Comparison of ENCODE assay signal across 24 mouse cellular contexts in genomic region chr17:45568990-45569389, GRCm38 (mm10). TPM values are rescaled to one million over a fixed set of nuclear protein-coding genes. Genes with fewer than 3 reads are reported as not detected.
DNase-seq lines count a peak whose midpoint lies in the region; ATAC-seq and TF ChIP-seq lines count a peak whose summit lies in the region.
"Had no signal": no experiment of that assay in that cellular context is flagged by ENCODE, and none has a peak within 500 bp of the region (broad histone marks: within the 10 kb centered on the region; RNA-seq: fewer than 3 reads in every experiment).

No protein-coding gene starts in this region.

- peaks cover 62% of the 10 kb centered on the region for H3K36me3 ChIP-seq in hindbrain, embryonic 13.5 days
- peaks cover 43% of the 10 kb centered on the region for H3K36me3 ChIP-seq in hindbrain, embryonic 16.5 days (ENCODE audit: control insufficient read depth, insufficient read depth, low read length)
- H3K36me3 ChIP-seq in E14TG2a.4 (ENCODE audit: insufficient read depth, low read length) (peaks cover 78% of the 10 kb centered on the region), MEL (ENCODE audit: control insufficient read depth in 1 of 2, insufficient read depth in 2 of 2, low read length in 2 of 2) (peaks cover 25 to 28% of the 10 kb centered on the region in 2 experiments)
- H3K36me3 ChIP-seq in liver, embryonic 13.5 days, result peaks cover 69% of the 10 kb centered on the region

- WGBS in hindbrain, embryonic 13.5 days, result 89% methylated on average over 12 of the region's 12 CpGs
- WGBS in hindbrain, embryonic 16.5 days, result 89% methylated on average over 12 of the region's 12 CpGs
- 82% methylated on average over 12 of the region's 12 CpGs for WGBS in liver, embryonic 13.5 days (ENCODE audit: insufficient replicate concordance)

- no peak overlapping the region for H3K4me2 ChIP-seq in hindbrain, embryonic 13.5 days
- H3K4me2 ChIP-seq in hindbrain, embryonic 16.5 days (ENCODE audit: low read length), result no peak overlapping the region
- H3K4me2 ChIP-seq in liver, embryonic 13.5 days, result no peak overlapping the region
- H3K4me2 ChIP-seq: embryonic facial prominence, embryonic 13.5 days; midbrain, embryonic 15.5 days; stomach, embryonic 15.5 days had no signal

- no peak for TF ChIP-seq EP300 in MEL (IDR thresholded peaks at IDR 0.05; ENCODE audit: low read depth in 1 of 2, low read length in 2 of 2)

- no peak for ATAC-seq in hindbrain, embryonic 13.5 days (ENCODE audit: low FRiP score)
- no peak for ATAC-seq in hindbrain, embryonic 16.5 days
- no peak for ATAC-seq in liver, embryonic 13.5 days (ENCODE audit: low read depth)
- no peak for ATAC-seq in granulocyte monocyte progenitor cell, adult 5-6 weeks (replicated peaks; ENCODE audit: poor library complexity, severe bottlenecking)
- ATAC-seq: hindbrain, postnatal 0 days; lung, postnatal 0 days; midbrain, embryonic 15.5 days had no signal

- H3K9ac ChIP-seq in hindbrain, embryonic 13.5 days, result 0 out of 2 replicates have a peak overlapping the region, but pooled peaks have one; percentile 15
- no peak overlapping the region for H3K9ac ChIP-seq in hindbrain, embryonic 16.5 days (ENCODE audit: low read depth, low read length)
- no peak overlapping the region for H3K9ac ChIP-seq in MEL (ENCODE audit: control insufficient read depth, low read depth, low read length, poor library complexity, severe bottlenecking)
- no peak overlapping the region for H3K9ac ChIP-seq in liver, embryonic 13.5 days
- H3K9ac ChIP-seq: liver, embryonic 14.5 days; midbrain, embryonic 15.5 days; stomach, embryonic 15.5 days had no signal

- no peak for TF ChIP-seq RAD21 in MEL (IDR thresholded peaks at IDR 0.05; ENCODE audit: low read depth, low read length)

- no peak for DNase-seq in MEL (ENCODE audit: low read depth, low spot score)
- no peak for DNase-seq in liver, embryonic 13.5 days
- no peak for DNase-seq in adipocyte (ENCODE audit: low spot score)
- DNase-seq: adrenal gland, postnatal 10 days; cerebellum, adult 2 months; gastrocnemius, postnatal 14 days; heart, postnatal 36 days; kidney, adult 8-10 months; kidney, postnatal 25 days; layer of hippocampus, adult 9-11 months; right cerebral cortex, adult 18-20 months; thymus, adult 2 months had no signal

- H3K27me3 ChIP-seq in hindbrain, embryonic 13.5 days, result no peaks in the 10 kb centered on the region
- H3K27me3 ChIP-seq in hindbrain, embryonic 16.5 days (replicated peaks; ENCODE audit: control insufficient read depth, insufficient read depth, low read length), result no peaks in the 10 kb centered on the region
- H3K27me3 ChIP-seq in E14TG2a.4 (ENCODE audit: insufficient read depth, low read length), result no peaks in the 10 kb centered on the region
- no peaks in the 10 kb centered on the region for H3K27me3 ChIP-seq in MEL (ENCODE audit: control insufficient read depth in 1 of 2, insufficient read depth in 2 of 2, low read length in 2 of 2)
- no peaks in the 10 kb centered on the region for H3K27me3 ChIP-seq in liver, embryonic 13.5 days
- H3K27me3 ChIP-seq: embryonic facial prominence, embryonic 13.5 days; midbrain, embryonic 15.5 days; stomach, embryonic 15.5 days had no signal

- 0 out of 2 replicates have a peak overlapping the region, but pooled peaks have one; percentile 30 for H3K27ac ChIP-seq in hindbrain, embryonic 13.5 days
- no peak overlapping the region for H3K27ac ChIP-seq in hindbrain, embryonic 16.5 days (ENCODE audit: low read depth, low read length)
- H3K27ac ChIP-seq in MEL (ENCODE audit: control insufficient read depth, low read depth, low read length), result no peak overlapping the region
- H3K27ac ChIP-seq in liver, embryonic 13.5 days, result 0 out of 2 replicates have a peak overlapping the region, but pooled peaks have one; percentile 15
- H3K27ac ChIP-seq: heart, embryonic 10.5 days; hindbrain, postnatal 0 days; liver, embryonic 14.5 days; midbrain, embryonic 15.5 days; stomach, embryonic 15.5 days had no signal

- H3K4me1 ChIP-seq in hindbrain, embryonic 13.5 days (replicated peaks), result peaks cover 74% of the 10 kb centered on the region
- H3K4me1 ChIP-seq in hindbrain, embryonic 16.5 days (ENCODE audit: control insufficient read depth, insufficient read depth, low read depth, low read length), result peaks cover 21% of the 10 kb centered on the region
- H3K4me1 ChIP-seq in E14TG2a.4 (replicated peaks; ENCODE audit: low read depth, low read length) (peaks cover 72% of the 10 kb centered on the region), MEL (ENCODE audit: control insufficient read depth in 1 of 2, insufficient read depth in 2 of 2, low read length in 2 of 2) (peaks cover 0 to 29% of the 10 kb centered on the region in 2 experiments; a peak in 2 of 4 replicates)
- H3K4me1 ChIP-seq in liver, embryonic 13.5 days (replicated peaks), result peaks cover 87% of the 10 kb centered on the region

- peaks cover 51% of the 10 kb centered on the region for H3K79me2 ChIP-seq in MEL (ENCODE audit: control insufficient read depth, insufficient read depth, low read length, poor library complexity)

- peak in 1 of 2 experiments; percentile 5; a peak in 1 of 4 replicates for TF ChIP-seq POLR2A in MEL (IDR thresholded peaks at IDR 0.05; ENCODE audit: control insufficient read depth in 1 of 2, insufficient read depth in 1 of 2, low read depth in 1 of 2, low read length in 2 of 2, poor library complexity in 1 of 2)

- no peaks in the 10 kb centered on the region for H3K9me3 ChIP-seq in hindbrain, embryonic 13.5 days
- no peaks in the 10 kb centered on the region for H3K9me3 ChIP-seq in hindbrain, embryonic 16.5 days (ENCODE audit: control insufficient read depth, low read length)
- H3K9me3 ChIP-seq in E14TG2a.4 (ENCODE audit: low read length) (peaks cover 35% of the 10 kb centered on the region; the same call in 1 of the 2 replicates), MEL (replicated peaks; ENCODE audit: insufficient read depth, low read length) (no peaks in the 10 kb centered on the region)
- no peaks in the 10 kb centered on the region for H3K9me3 ChIP-seq in liver, embryonic 13.5 days (replicated peaks)
- H3K9me3 ChIP-seq: embryonic facial prominence, embryonic 13.5 days; heart, embryonic 10.5 days; midbrain, embryonic 15.5 days; stomach, embryonic 15.5 days had no signal

- TF ChIP-seq CTCF in E14TG2a.4 (conservative IDR thresholded peaks at IDR 0.05; ENCODE audit: low read length) (no peak), MEL (IDR thresholded peaks at IDR 0.05 in 2 of 3, conservative IDR thresholded peaks at IDR 0.05 in 1 of 3; ENCODE audit: control insufficient read depth in 1 of 3, insufficient read depth in 1 of 3, low read depth in 2 of 3, low read length in 3 of 3, poor library complexity in 1 of 3, severe bottlenecking in 1 of 3) (no peak)

- no peak overlapping the region for H3K4me3 ChIP-seq in hindbrain, embryonic 13.5 days
- H3K4me3 ChIP-seq in hindbrain, embryonic 16.5 days (ENCODE audit: low read length), result no peak overlapping the region
- peak overlapping the region; percentile 98 for H3K4me3 ChIP-seq in E14TG2a.4 (replicated peaks; ENCODE audit: low read length)
- no peak overlapping the region for H3K4me3 ChIP-seq in MEL (ENCODE audit: control insufficient read depth in 1 of 2, insufficient read depth in 1 of 2, low read depth in 2 of 2, low read length in 2 of 2)
- H3K4me3 ChIP-seq in liver, embryonic 13.5 days (replicated peaks), result 0 out of 2 replicates have a peak overlapping the region, but pooled peaks have one; percentile 7
- H3K4me3 ChIP-seq: embryonic facial prominence, embryonic 13.5 days; heart, embryonic 10.5 days; midbrain, embryonic 15.5 days; stomach, embryonic 15.5 days had no signal

RNA-seq across cellular contexts. Expression of gene Hsp90ab1, which starts 4.1 kb away (rescaled TPM):
- 1,593 and 1,619 TPM in 2 replicates for polyA plus RNA-seq in hindbrain, embryonic 13.5 days (2015; fragmentation: Nextera tagmentation; extraction: Ambion mirVana)
- 1,542 and 1,571 TPM in 2 replicates for polyA plus RNA-seq in hindbrain, embryonic 16.5 days (2015; fragmentation: Nextera tagmentation; extraction: Ambion mirVana)
- 1,032 and 1,220 TPM in 2 replicates for total RNA-seq in MEL (2012; rRNA removed)
- polyA plus RNA-seq in MEL (2012; ENCODE audit: insufficient read depth in 1 of 2, insufficient read length in 2 of 2, low read depth in 1 of 2, low replicate concordance in 2 of 2, missing spikeins in 1 of 2), result over 10,000 TPM in 1 of 2 experiments, 1,000 to 10,000 TPM in 1; 4,130 to 27,726 TPM
- polyA plus RNA-seq in liver, embryonic 13.5 days (2015; fragmentation: Nextera tagmentation; extraction: Ambion mirVana), result 1,012 and 1,064 TPM in 2 replicates
- 1,977 and 2,073 TPM in 2 replicates for total RNA-seq in granulocyte monocyte progenitor cell, adult 5-6 weeks (2014; fragmentation: Nextera tagmentation)
- 2,383 and 2,522 TPM in 2 replicates for total RNA-seq in granulocyte monocyte progenitor cell, adult 5-6 weeks (2017)

RNA-seq across cellular contexts. Expression of gene Slc35b2, which starts 5.3 kb away (rescaled TPM):
- 86.5 and 91.1 TPM in 2 replicates for polyA plus RNA-seq in hindbrain, embryonic 13.5 days (2015; fragmentation: Nextera tagmentation; extraction: Ambion mirVana)
- 96.2 and 101 TPM in 2 replicates for polyA plus RNA-seq in hindbrain, embryonic 16.5 days (2015; fragmentation: Nextera tagmentation; extraction: Ambion mirVana)
- 65.8 and 81.7 TPM in 2 replicates for total RNA-seq in MEL (2012; rRNA removed)
- 100 to 1,000 TPM in 1 of 2 experiments, not detected in 1; 111 TPM for polyA plus RNA-seq in MEL (2012; ENCODE audit: insufficient read depth in 1 of 2, insufficient read length in 2 of 2, low read depth in 1 of 2, low replicate concordance in 2 of 2, missing spikeins in 1 of 2)
- polyA plus RNA-seq in liver, embryonic 13.5 days (2015; fragmentation: Nextera tagmentation; extraction: Ambion mirVana), result 58.0 and 58.6 TPM in 2 replicates
- total RNA-seq in granulocyte monocyte progenitor cell, adult 5-6 weeks (2014; fragmentation: Nextera tagmentation), result 88.5 and 124 TPM in 2 replicates
- 39.3 and 77.1 TPM in 2 replicates for total RNA-seq in granulocyte monocyte progenitor cell, adult 5-6 weeks (2017)

RNA-seq across cellular contexts. Expression of gene Nfkbie, which starts 13.5 kb away (rescaled TPM):
- 5.6 and 6.5 TPM in 2 replicates for polyA plus RNA-seq in hindbrain, embryonic 13.5 days (2015; fragmentation: Nextera tagmentation; extraction: Ambion mirVana)
- 6.1 and 6.8 TPM in 2 replicates for polyA plus RNA-seq in hindbrain, embryonic 16.5 days (2015; fragmentation: Nextera tagmentation; extraction: Ambion mirVana)
- 2.7 and 3.3 TPM in 2 replicates for total RNA-seq in MEL (2012; rRNA removed)
- polyA plus RNA-seq in MEL (2012; ENCODE audit: insufficient read depth in 1 of 2, insufficient read length in 2 of 2, low read depth in 1 of 2, low replicate concordance in 2 of 2, missing spikeins in 1 of 2), result 1 to 10 TPM in 1 of 2 experiments, not detected in 1; 5.7 TPM
- 1.4 and 1.6 TPM in 2 replicates for polyA plus RNA-seq in liver, embryonic 13.5 days (2015; fragmentation: Nextera tagmentation; extraction: Ambion mirVana)
- total RNA-seq in granulocyte monocyte progenitor cell, adult 5-6 weeks (2014; fragmentation: Nextera tagmentation), result 4.6 and 7.8 TPM in 2 replicates
- 4.9 and 6.0 TPM in 2 replicates for total RNA-seq in granulocyte monocyte progenitor cell, adult 5-6 weeks (2017)

RNA-seq across cellular contexts. Expression of gene Tmem151b, which starts 19.5 kb away (rescaled TPM):
- 26.6 and 27.3 TPM in 2 replicates for polyA plus RNA-seq in hindbrain, embryonic 13.5 days (2015; fragmentation: Nextera tagmentation; extraction: Ambion mirVana)
- 29.3 and 31.7 TPM in 2 replicates for polyA plus RNA-seq in hindbrain, embryonic 16.5 days (2015; fragmentation: Nextera tagmentation; extraction: Ambion mirVana)
- total RNA-seq in MEL (2012; rRNA removed), result 0.15 and 0.33 TPM in 2 replicates
- polyA plus RNA-seq in MEL (2012; ENCODE audit: insufficient read depth in 1 of 2, insufficient read length in 2 of 2, low read depth in 1 of 2, low replicate concordance in 2 of 2, missing spikeins in 1 of 2), result 1 to 10 TPM in 1 of 2 experiments, not detected in 1; 1.1 TPM
- 0.14 and 0.17 TPM in 2 replicates for polyA plus RNA-seq in liver, embryonic 13.5 days (2015; fragmentation: Nextera tagmentation; extraction: Ambion mirVana)
- total RNA-seq in granulocyte monocyte progenitor cell, adult 5-6 weeks (2014; fragmentation: Nextera tagmentation), result not detected in 2 replicates
- not detected in 2 replicates for total RNA-seq in granulocyte monocyte progenitor cell, adult 5-6 weeks (2017)
- total RNA-seq: megakaryocyte, adult 5-6 weeks had no signal

RNA-seq across cellular contexts. Expression of gene Slc29a1, which starts 30.4 kb away (rescaled TPM):
- 33.7 and 38.2 TPM in 2 replicates for polyA plus RNA-seq in hindbrain, embryonic 13.5 days (2015; fragmentation: Nextera tagmentation; extraction: Ambion mirVana)
- polyA plus RNA-seq in hindbrain, embryonic 16.5 days (2015; fragmentation: Nextera tagmentation; extraction: Ambion mirVana), result 55.7 and 56.5 TPM in 2 replicates
- 200 and 238 TPM in 2 replicates for total RNA-seq in MEL (2012; rRNA removed)
- 100 to 1,000 TPM in 1 of 2 experiments, not detected in 1; 341 TPM for polyA plus RNA-seq in MEL (2012; ENCODE audit: insufficient read depth in 1 of 2, insufficient read length in 2 of 2, low read depth in 1 of 2, low replicate concordance in 2 of 2, missing spikeins in 1 of 2)
- 215 and 233 TPM in 2 replicates for polyA plus RNA-seq in liver, embryonic 13.5 days (2015; fragmentation: Nextera tagmentation; extraction: Ambion mirVana)
- total RNA-seq in granulocyte monocyte progenitor cell, adult 5-6 weeks (2014; fragmentation: Nextera tagmentation), result 60.7 and 107 TPM in 2 replicates
- 53.2 and 74.0 TPM in 2 replicates for total RNA-seq in granulocyte monocyte progenitor cell, adult 5-6 weeks (2017)

Comparison
In these comparisons a context has a peak if more than half of its experiments do, and no peak if none do; other contexts are left out.
1. H3K27ac ChIP-seq: peak in hindbrain, embryonic 13.5 days (single experiment) and liver, embryonic 13.5 days (single experiment); none in hindbrain, embryonic 16.5 days (single experiment) and MEL (single experiment).
2. H3K4me3 ChIP-seq: peak in E14TG2a.4 (single experiment) and liver, embryonic 13.5 days (single experiment); none in hindbrain, embryonic 13.5 days (single experiment), hindbrain, embryonic 16.5 days (single experiment) and MEL (0 of 2).